Mouse (Mus musculus): ENCODE data around the gene Castor2. TPM values are rescaled to one million over a fixed set of nuclear protein-coding genes. Genes with fewer than 3 reads are reported as not detected.
A peak's percentile ranks its signal among the peaks of the same experiment; 100 is the strongest.

Castor2 gene
- polyA plus RNA-seq, 1 experiment from 2014 or later, result 25.3 TPM

DNA sequence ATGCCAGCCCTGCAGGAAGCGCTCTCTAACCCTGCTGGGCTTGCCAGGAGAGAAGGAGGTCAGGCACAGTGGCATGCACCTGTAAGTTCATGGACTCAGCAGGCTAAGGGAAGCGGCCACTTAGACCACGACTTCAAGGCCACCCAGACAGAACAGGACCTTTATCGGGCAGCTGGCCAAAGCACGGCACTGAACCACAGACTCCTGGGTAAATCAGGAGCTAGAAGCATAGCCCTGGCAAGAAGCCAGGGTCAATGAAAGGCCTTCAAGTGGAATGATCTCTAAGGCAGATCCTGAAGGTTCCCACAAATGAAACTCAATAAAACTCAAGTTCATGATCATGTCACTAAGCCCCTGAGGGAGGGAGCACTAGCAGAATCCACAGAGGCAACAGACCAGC, 65.2 kb downstream of the Castor2 start:
- ATAC-seq, result no peak
- H3K4me1 ChIP-seq (ENCODE audit: control insufficient read depth, insufficient read depth, low read depth, low read length), result no peaks in the 10 kb centered on the region; the same call in 1 of the 2 replicates
- no peaks in the 10 kb centered on the region for H3K9me3 ChIP-seq (ENCODE audit: control insufficient read depth, low read length)
- peaks cover 2% of the 10 kb centered on the region; the same call in 1 of the 2 replicates for H3K36me3 ChIP-seq (ENCODE audit: control insufficient read depth, insufficient read depth, low read length)
- H3K9ac ChIP-seq (ENCODE audit: low read depth, low read length), result peak overlapping the region; percentile 8; the same call in 1 of the 2 replicates
- no peak overlapping the region for H3K4me3 ChIP-seq (ENCODE audit: low read length)
- H3K27me3 ChIP-seq (replicated peaks; ENCODE audit: control insufficient read depth, insufficient read depth, low read length), result no peaks in the 10 kb centered on the region
- WGBS, result 35% methylated on average over 5 of the region's 5 CpGs
- H3K27ac ChIP-seq (ENCODE audit: low read depth, low read length), result 0 out of 2 replicates have a peak overlapping the region, but pooled peaks have one; percentile 14
- H3K4me2 ChIP-seq (ENCODE audit: low read length), result no peak overlapping the region

DNA sequence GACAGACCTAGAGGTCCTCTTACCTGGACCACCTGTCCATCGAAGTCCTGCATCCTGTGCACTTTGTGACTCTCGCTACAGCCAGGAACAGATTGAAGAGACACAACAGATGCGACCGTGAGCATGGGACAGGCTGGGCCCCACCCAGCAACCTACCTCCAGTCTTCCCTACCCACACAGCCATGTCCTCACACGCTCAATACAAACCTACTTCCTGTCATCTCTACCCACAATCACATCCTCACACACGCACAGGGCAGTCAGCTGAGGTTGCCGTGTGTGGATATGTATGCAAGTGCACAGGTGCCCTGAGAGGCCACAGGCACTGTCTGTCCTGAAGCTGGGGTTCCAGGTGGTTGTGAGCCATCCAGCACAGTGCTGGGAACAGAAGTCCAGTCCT, 67.1 kb downstream of the Castor2 start:
- no peak overlapping the region for H3K9ac ChIP-seq (ENCODE audit: low read depth, low read length)
- 95% methylated on average over 7 of the region's 7 CpGs for WGBS
- H3K4me1 ChIP-seq (ENCODE audit: control insufficient read depth, insufficient read depth, low read depth, low read length), result no peaks in the 10 kb centered on the region; the same call in 1 of the 2 replicates
- H3K4me2 ChIP-seq (ENCODE audit: low read length), result no peak overlapping the region
- no peak overlapping the region for H3K27ac ChIP-seq (ENCODE audit: low read depth, low read length)
- no peaks in the 10 kb centered on the region for H3K9me3 ChIP-seq (ENCODE audit: control insufficient read depth, low read length)
- no peak overlapping the region for H3K4me3 ChIP-seq (ENCODE audit: low read length)
- H3K27me3 ChIP-seq (replicated peaks; ENCODE audit: control insufficient read depth, insufficient read depth, low read length), result no peaks in the 10 kb centered on the region
- no peak for ATAC-seq
- H3K36me3 ChIP-seq (ENCODE audit: control insufficient read depth, insufficient read depth, low read length), result 0 out of 2 replicates have a peak, but pooled peaks cover 8% of the 10 kb centered on the region

DNA sequence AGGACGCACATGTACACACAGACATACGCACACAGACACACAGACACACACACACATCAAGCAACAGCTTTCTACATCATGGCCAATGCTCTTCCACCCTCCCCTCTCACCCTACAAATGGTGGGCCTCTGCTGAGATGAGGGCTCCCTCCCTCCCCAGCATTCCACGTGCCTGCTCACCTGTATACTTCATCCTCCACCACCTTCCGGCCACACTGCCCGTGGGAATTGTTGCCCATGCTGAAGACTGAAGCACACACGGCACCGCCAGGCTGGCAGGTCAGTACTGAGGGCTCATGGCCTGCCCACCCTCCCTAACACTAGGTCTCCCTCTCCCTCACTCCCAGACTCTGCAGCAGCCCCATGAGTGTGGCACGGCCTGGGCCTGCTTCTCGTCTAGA, 68.5 kb downstream of the Castor2 start:
- Histone ChIP-seq H3K36me3 (ENCODE audit: control insufficient read depth, insufficient read depth, low read length) (0 out of 2 replicates have a peak, but pooled peaks cover 9% of the 10 kb centered on the region), H3K4me3 (ENCODE audit: low read length) (no peak overlapping the region), H3K4me2 (ENCODE audit: low read length) (no peak overlapping the region), H3K9me3 (ENCODE audit: control insufficient read depth, low read length) (no peaks in the 10 kb centered on the region), H3K4me1 (ENCODE audit: control insufficient read depth, insufficient read depth, low read depth, low read length) (no peaks in the 10 kb centered on the region; the same call in 1 of the 2 replicates), H3K27me3 (replicated peaks; ENCODE audit: control insufficient read depth, insufficient read depth, low read length) (no peaks in the 10 kb centered on the region), H3K9ac (ENCODE audit: low read depth, low read length) (no peak overlapping the region), H3K27ac (ENCODE audit: low read depth, low read length) (no peak overlapping the region)
- WGBS, result 90% methylated on average over 9 of the region's 9 CpGs
- ATAC-seq, result no peak

DNA sequence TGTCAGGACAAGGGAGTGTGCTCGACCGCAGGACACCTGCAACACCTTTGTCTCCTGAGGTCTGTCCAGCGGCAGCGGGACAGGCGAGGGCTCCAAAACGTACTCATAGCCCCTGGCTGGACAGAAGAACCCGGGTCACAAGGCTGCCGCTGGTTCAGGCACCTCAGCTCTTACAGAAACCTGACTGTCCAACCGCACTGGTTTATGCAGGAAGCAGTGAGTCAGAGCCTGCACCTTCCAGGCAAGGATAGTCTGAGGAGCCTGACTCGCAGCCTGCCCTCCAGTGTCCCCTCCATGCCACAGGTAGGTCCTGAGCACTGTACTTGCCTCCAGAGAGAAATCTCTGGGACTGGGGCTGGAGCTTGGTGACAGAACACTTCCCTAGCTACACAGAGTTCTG, 69.7 kb downstream of the Castor2 start:
- H3K4me3 ChIP-seq (ENCODE audit: low read length), result no peak overlapping the region
- no peaks in the 10 kb centered on the region for H3K27me3 ChIP-seq (replicated peaks; ENCODE audit: control insufficient read depth, insufficient read depth, low read length)
- no peaks in the 10 kb centered on the region; the same call in 1 of the 2 replicates for H3K4me1 ChIP-seq (ENCODE audit: control insufficient read depth, insufficient read depth, low read depth, low read length)
- H3K9me3 ChIP-seq (ENCODE audit: control insufficient read depth, low read length), result no peaks in the 10 kb centered on the region
- ATAC-seq, result no peak
- no peak overlapping the region for H3K27ac ChIP-seq (ENCODE audit: low read depth, low read length)
- no peak overlapping the region for H3K9ac ChIP-seq (ENCODE audit: low read depth, low read length)
- H3K4me2 ChIP-seq (ENCODE audit: low read length), result no peak overlapping the region
- 0 out of 2 replicates have a peak, but pooled peaks cover 9% of the 10 kb centered on the region for H3K36me3 ChIP-seq (ENCODE audit: control insufficient read depth, insufficient read depth, low read length)
- 92% methylated on average over 10 of the region's 10 CpGs for WGBS

DNA sequence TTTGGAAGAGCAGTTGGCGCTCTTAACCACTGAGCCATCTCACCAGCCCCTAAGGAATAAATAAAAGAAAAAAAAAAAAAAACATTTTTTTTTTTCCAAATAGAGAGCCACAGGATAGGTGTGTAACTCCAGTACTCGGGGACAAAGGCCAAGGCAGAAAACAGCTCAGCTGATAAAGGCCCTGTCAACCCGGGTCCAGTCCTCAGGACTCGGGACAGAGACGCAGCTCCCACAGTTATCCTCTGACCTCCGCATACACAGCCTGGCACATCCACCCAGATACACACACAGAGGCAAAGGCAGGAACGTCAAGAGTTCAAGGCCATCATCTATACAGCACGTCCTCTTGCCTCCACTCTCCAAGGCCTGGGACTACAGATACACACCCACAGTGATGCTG, 70.7 kb downstream of the Castor2 start:
- no peak overlapping the region for H3K9ac ChIP-seq (ENCODE audit: low read depth, low read length)
- WGBS, result 94% methylated on average over 8 of the region's 8 CpGs
- H3K4me3 ChIP-seq (ENCODE audit: low read length), result no peak overlapping the region
- no peak for ATAC-seq
- H3K4me2 ChIP-seq (ENCODE audit: low read length), result no peak overlapping the region
- H3K9me3 ChIP-seq (ENCODE audit: control insufficient read depth, low read length), result no peaks in the 10 kb centered on the region
- H3K27me3 ChIP-seq (replicated peaks; ENCODE audit: control insufficient read depth, insufficient read depth, low read length), result no peaks in the 10 kb centered on the region
- 0 out of 2 replicates have a peak, but pooled peaks cover 9% of the 10 kb centered on the region for H3K36me3 ChIP-seq (ENCODE audit: control insufficient read depth, insufficient read depth, low read length)
- no peak overlapping the region for H3K27ac ChIP-seq (ENCODE audit: low read depth, low read length)
- no peaks in the 10 kb centered on the region; the same call in 1 of the 2 replicates for H3K4me1 ChIP-seq (ENCODE audit: control insufficient read depth, insufficient read depth, low read depth, low read length)

DNA sequence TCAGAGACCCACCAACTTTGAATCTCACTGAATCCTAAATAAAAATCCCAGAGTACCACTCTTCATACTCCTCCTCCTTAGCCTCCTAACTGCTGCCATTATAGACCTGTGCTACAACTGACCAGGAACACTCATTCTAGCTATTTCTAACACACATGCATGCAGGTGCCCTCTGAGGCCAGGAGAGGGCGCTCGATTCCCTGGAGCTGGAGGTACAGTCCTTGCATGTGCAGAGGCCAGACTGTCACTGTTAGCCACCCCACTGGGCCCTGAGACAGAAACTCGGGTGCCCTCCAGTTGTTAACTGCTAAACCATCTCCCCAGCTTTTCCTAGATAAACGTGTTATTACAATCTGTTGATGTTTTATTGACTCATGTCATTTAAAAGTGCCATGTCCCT, 73.7 kb downstream of the Castor2 start:
- Histone ChIP-seq H3K4me2 (ENCODE audit: low read length) (no peak overlapping the region), H3K27me3 (replicated peaks; ENCODE audit: control insufficient read depth, insufficient read depth, low read length) (no peaks in the 10 kb centered on the region), H3K4me3 (ENCODE audit: low read length) (no peak overlapping the region), H3K27ac (ENCODE audit: low read depth, low read length) (no peak overlapping the region), H3K36me3 (ENCODE audit: control insufficient read depth, insufficient read depth, low read length) (0 out of 2 replicates have a peak, but pooled peaks cover 7% of the 10 kb centered on the region), H3K4me1 (ENCODE audit: control insufficient read depth, insufficient read depth, low read depth, low read length) (peaks cover 6% of the 10 kb centered on the region), H3K9ac (ENCODE audit: low read depth, low read length) (no peak overlapping the region), H3K9me3 (ENCODE audit: control insufficient read depth, low read length) (no peaks in the 10 kb centered on the region)
- WGBS, result 32% methylated on average over 4 of the region's 4 CpGs
- ATAC-seq, result no peak

DNA sequence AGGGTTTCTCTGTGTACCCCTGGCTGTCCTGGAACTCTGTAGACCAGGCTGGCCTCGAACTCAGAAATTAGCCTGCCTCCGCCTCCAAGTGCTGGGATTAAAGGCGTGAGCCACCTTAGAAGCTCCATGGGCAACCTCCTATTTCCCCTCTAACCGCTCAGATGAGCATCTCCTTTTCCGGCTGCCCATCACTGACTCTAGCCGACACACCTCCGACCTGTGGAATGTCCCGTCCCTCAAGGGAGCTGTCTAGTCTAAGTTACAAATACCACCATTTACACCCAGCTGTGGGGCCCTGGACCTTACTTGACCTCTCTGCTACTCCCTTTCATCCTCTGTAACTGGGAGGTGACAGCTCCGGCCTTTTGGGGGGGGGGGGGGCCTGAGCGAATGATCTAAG, 76.2 kb downstream of the Castor2 start:
- WGBS, result 7% methylated on average over 10 of the region's 10 CpGs
- H3K4me1 ChIP-seq (ENCODE audit: control insufficient read depth, insufficient read depth, low read depth, low read length), result peaks cover 6% of the 10 kb centered on the region
- H3K36me3 ChIP-seq (ENCODE audit: control insufficient read depth, insufficient read depth, low read length), result 0 out of 2 replicates have a peak, but pooled peaks cover 6% of the 10 kb centered on the region
- H3K9me3 ChIP-seq (ENCODE audit: control insufficient read depth, low read length), result no peaks in the 10 kb centered on the region
- H3K4me3 ChIP-seq (ENCODE audit: low read length), result peak overlapping the region; percentile 98
- H3K27ac ChIP-seq (ENCODE audit: low read depth, low read length), result peak overlapping the region; percentile 83; the same call in 1 of the 2 replicates
- ATAC-seq, result no peak
- peak overlapping the region; percentile 75 for H3K9ac ChIP-seq (ENCODE audit: low read depth, low read length)
- H3K27me3 ChIP-seq (replicated peaks; ENCODE audit: control insufficient read depth, insufficient read depth, low read length), result no peaks in the 10 kb centered on the region
- H3K4me2 ChIP-seq (ENCODE audit: low read length), result peak overlapping the region; percentile 70

DNA sequence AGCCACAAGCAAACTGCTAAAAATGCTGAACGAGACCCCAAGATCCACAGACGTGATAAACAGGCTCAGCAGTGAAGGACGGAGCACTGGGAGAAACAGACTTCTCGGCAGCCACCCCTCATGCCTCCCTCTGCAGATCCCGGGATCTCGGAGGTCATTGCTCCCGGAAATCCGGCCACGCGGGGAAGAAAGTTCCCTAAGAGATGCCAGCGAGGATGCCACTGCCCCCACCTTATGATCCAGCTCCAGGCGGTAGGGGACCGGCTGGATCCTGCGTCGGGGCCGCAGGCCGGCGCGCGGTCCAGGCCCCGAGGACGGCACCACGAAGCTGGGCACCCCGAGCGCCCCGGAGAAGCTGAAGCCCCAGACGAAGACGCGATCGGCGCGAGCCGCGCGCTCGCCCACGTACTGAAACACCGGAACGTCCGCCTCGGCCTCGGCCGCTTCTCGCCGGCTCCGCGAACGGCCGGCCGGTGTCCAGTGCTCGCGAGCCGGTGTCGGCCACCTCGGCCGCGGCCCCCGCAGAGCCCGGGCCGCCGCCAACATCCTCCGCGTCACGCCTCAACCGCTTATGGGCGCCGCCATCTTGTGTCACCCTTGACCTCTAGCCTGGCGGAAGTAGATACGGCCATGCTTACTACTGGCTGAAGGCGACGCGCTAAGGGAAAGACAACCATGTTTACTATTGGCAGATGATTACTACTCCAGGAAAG, 76.8 kb downstream of the Castor2 start, which contains the start of gene Rcc1l:
Gene Rcc1l (minus strand): TSS at position 606 of the 713 bp plus-strand sequence.
- Histone ChIP-seq H3K4me2 (ENCODE audit: low read length) (peak within 1 kb of the TSS; percentile 70), H3K4me3 (ENCODE audit: low read length) (peak within 1 kb of the TSS; percentile 98), H3K36me3 (ENCODE audit: control insufficient read depth, insufficient read depth, low read length) (0 out of 2 replicates have a peak, but pooled peaks cover 2% of the 10 kb centered on the region), H3K9me3 (ENCODE audit: control insufficient read depth, low read length) (no peaks in the 10 kb centered on the region), H3K27me3 (replicated peaks; ENCODE audit: control insufficient read depth, insufficient read depth, low read length) (no peaks in the 10 kb centered on the region), H3K9ac (ENCODE audit: low read depth, low read length) (peak within 1 kb of the TSS; percentile 75), H3K27ac (ENCODE audit: low read depth, low read length) (peak within 1 kb of the TSS; percentile 83), H3K4me1 (ENCODE audit: control insufficient read depth, insufficient read depth, low read depth, low read length) (peaks cover 6% of the 10 kb centered on the region)
- ATAC-seq, result peak; percentile 88
- WGBS, result under 1% methylated on average over 59 of the region's 72 CpGs

DNA sequence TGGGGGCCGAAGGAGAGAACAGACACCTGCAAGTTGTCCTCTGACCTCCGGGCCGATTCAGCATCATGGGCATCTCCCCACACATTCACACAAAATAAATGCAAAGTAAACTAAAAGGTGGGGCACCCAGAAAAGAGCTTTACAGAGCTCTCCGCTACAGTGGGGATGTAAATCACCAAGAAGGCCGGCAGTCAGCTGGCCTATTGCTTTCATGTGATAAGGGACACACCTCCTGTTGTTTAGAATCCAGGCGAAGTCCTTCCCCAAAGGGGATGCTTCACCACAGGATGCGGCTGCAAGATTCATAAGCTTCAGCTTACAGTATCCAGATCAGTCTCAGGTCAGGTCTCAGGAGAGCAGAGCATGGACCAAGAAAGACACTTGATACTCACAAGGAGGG, 79.0 kb downstream of the Castor2 start:
- Histone ChIP-seq H3K4me1 (ENCODE audit: control insufficient read depth, insufficient read depth, low read depth, low read length) (peaks cover 21% of the 10 kb centered on the region), H3K9ac (ENCODE audit: low read depth, low read length) (0 out of 2 replicates have a peak overlapping the region, but pooled peaks have one; percentile 0), H3K4me3 (ENCODE audit: low read length) (no peak overlapping the region), H3K9me3 (ENCODE audit: control insufficient read depth, low read length) (no peaks in the 10 kb centered on the region), H3K4me2 (ENCODE audit: low read length) (no peak overlapping the region), H3K27ac (ENCODE audit: low read depth, low read length) (no peak overlapping the region), H3K27me3 (replicated peaks; ENCODE audit: control insufficient read depth, insufficient read depth, low read length) (no peaks in the 10 kb centered on the region), H3K36me3 (ENCODE audit: control insufficient read depth, insufficient read depth, low read length) (no peaks in the 10 kb centered on the region)
- no peak for ATAC-seq
- 78% methylated on average over 7 of the region's 7 CpGs for WGBS

Data from hindbrain, embryonic 16.5 days (tissue).